Mouse (Mus musculus) hindbrain, embryonic 10.5 days (tissue): ENCODE measurements at regions not wholly inside any gene's neighbourhood (a gene's known extent, or its start where the extent isn't known, plus 50 kb on each side); places are given as distances from the start of the nearest gene placed in this dataset.

Experiments
- DNase-seq: peaks from one replicate; pipeline ENCODE4 v3.0.0-alpha.2; 2017; ENCODE audit warnings: low spot score
- H3K27ac ChIP-seq: fragments of 300-500 bp; sonication (generic); 2 replicates; pipeline ENCODE4 v1.5.1; 2016; ENCODE audit warnings: mild to moderate bottlenecking, moderate library complexity
- H3K27me3 ChIP-seq: fragments of 300-500 bp; sonication (generic); 2 replicates; pipeline ENCODE4 v1.6.1; 2016; ENCODE audit warnings: mild to moderate bottlenecking; ENCODE audit not compliant: poor library complexity, insufficient read depth, severe bottlenecking
- H3K36me3 ChIP-seq: fragments of 300-500 bp; sonication (generic); 2 replicates; pipeline ENCODE4 v1.6.1; 2016; ENCODE audit warnings: mild to moderate bottlenecking, moderate library complexity
- H3K4me1 ChIP-seq: fragments of 300-500 bp; sonication (generic); replicated peaks from 2 replicates; pipeline ENCODE4 v1.6.1; 2016; ENCODE audit warnings: mild to moderate bottlenecking
- H3K4me3 ChIP-seq: fragments of 300-500 bp; sonication (generic); 2 replicates; pipeline ENCODE4 v1.5.1; 2016; ENCODE audit warnings: mild to moderate bottlenecking, moderate library complexity
- H3K9me3 ChIP-seq: fragments of 300-500 bp; sonication (generic); 2 replicates; pipeline ENCODE4 v1.6.1; 2016; ENCODE audit warnings: mild to moderate bottlenecking, moderate library complexity
- WGBS: fragments of 180-500 bp; shearing (Covaris S2); methylation state at CpG from one replicate; pipeline ENCODE4 v1.1.7; 2016; 5-methylcytosine and 5-hydroxymethylcytosine counted together

- peaks cover 14% of the 10 kb centered on the region for H3K4me1 ChIP-seq
- H3K9me3 ChIP-seq: no peaks in the 10 kb centered on the region
- no peak for DNase-seq
- H3K36me3 ChIP-seq: no peaks in the 10 kb centered on the region
- H3K27ac ChIP-seq: no peak overlapping the region
- WGBS: 56% methylated on average over 3 of the region's 3 CpGs
- no peak overlapping the region for H3K4me3 ChIP-seq
- H3K27me3 ChIP-seq: 0 out of 2 replicates have a peak, but pooled peaks cover 4% of the 10 kb centered on the region
Measured at GRCm38 (mm10) chr6:84473171-84473570, 120.5 kb downstream of the Cyp26b1 start.

- 0 out of 2 replicates have a peak, but pooled peaks cover 4% of the 10 kb centered on the region for H3K27me3 ChIP-seq
- no peaks in the 10 kb centered on the region for H3K36me3 ChIP-seq
- H3K9me3 ChIP-seq: no peaks in the 10 kb centered on the region
- H3K4me3 ChIP-seq: no peak overlapping the region
- DNase-seq: no peak
- no peak overlapping the region for H3K27ac ChIP-seq
- WGBS: 27% methylated on average over 3 of the region's 3 CpGs
- H3K4me1 ChIP-seq: peaks cover 12% of the 10 kb centered on the region
Measured at GRCm38 (mm10) chr6:84472287-84472686, 121.4 kb downstream of the Cyp26b1 start.

- Histone ChIP-seq H3K36me3 (no peaks in the 10 kb centered on the region), H3K4me1 (no peaks in the 10 kb centered on the region), H3K27me3 (no peaks in the 10 kb centered on the region), H3K9me3 (no peaks in the 10 kb centered on the region), H3K4me3 (no peak overlapping the region), H3K27ac (no peak overlapping the region)
- WGBS: 91% methylated on average over 3 of the region's 3 CpGs
- no peak for DNase-seq
Measured at GRCm38 (mm10) chr6:84467319-84467718, 126.4 kb downstream of the Cyp26b1 start.

GRCm38 (mm10) chr6:84466223-84466622, 127.5 kb downstream of the Cyp26b1 start:
- WGBS: 74% methylated on average over 7 of the region's 7 CpGs
- Histone ChIP-seq H3K9me3 (no peaks in the 10 kb centered on the region), H3K4me3 (no peak overlapping the region), H3K27me3 (no peaks in the 10 kb centered on the region), H3K36me3 (no peaks in the 10 kb centered on the region), H3K4me1 (no peaks in the 10 kb centered on the region), H3K27ac (no peak overlapping the region)
- no peak for DNase-seq

- H3K9me3 ChIP-seq: no peaks in the 10 kb centered on the region
- H3K27ac ChIP-seq: no peak overlapping the region
- WGBS: 94% methylated on average over 5 of the region's 5 CpGs
Measured at GRCm38 (mm10) chr6:84465596-84465995, 128.1 kb downstream of the Cyp26b1 start.

GRCm38 (mm10) chr6:84463592-84464367, 129.9 kb downstream of the Cyp26b1 start:
- WGBS: 81% methylated on average over 7 of the region's 7 CpGs

More at GRCm38 (mm10) chr6:84465596-84465995, 128.1 kb downstream of the Cyp26b1 start:
- Histone ChIP-seq H3K36me3 (no peaks in the 10 kb centered on the region), H3K27me3 (no peaks in the 10 kb centered on the region), H3K4me3 (no peak overlapping the region), H3K4me1 (no peaks in the 10 kb centered on the region)
- no peak for DNase-seq

GRCm38 (mm10) chr6:84456803-84457202, 136.9 kb downstream of the Cyp26b1 start:
- Histone ChIP-seq H3K27me3 (no peaks in the 10 kb centered on the region), H3K4me3 (no peak overlapping the region)
- WGBS: 87% methylated on average over 3 of the region's 3 CpGs

More at GRCm38 (mm10) chr6:84463592-84464367, 129.9 kb downstream of the Cyp26b1 start:
- Histone ChIP-seq H3K4me3 (no peak overlapping the region), H3K9me3 (no peaks in the 10 kb centered on the region), H3K36me3 (no peaks in the 10 kb centered on the region), H3K27ac (no peak overlapping the region), H3K4me1 (no peaks in the 10 kb centered on the region), H3K27me3 (no peaks in the 10 kb centered on the region)
- DNase-seq: no peak

GRCm38 (mm10) chr6:84445093-84445492, 148.6 kb downstream of the Cyp26b1 start:
- no peaks in the 10 kb centered on the region for H3K9me3 ChIP-seq
- no peak overlapping the region for H3K27ac ChIP-seq
- no peak for DNase-seq
- H3K36me3 ChIP-seq: no peaks in the 10 kb centered on the region
- no peaks in the 10 kb centered on the region for H3K4me1 ChIP-seq
- no peaks in the 10 kb centered on the region for H3K27me3 ChIP-seq
- WGBS: 60% methylated on average over 4 of the region's 4 CpGs
- no peak overlapping the region for H3K4me3 ChIP-seq

More at GRCm38 (mm10) chr6:84456803-84457202, 136.9 kb downstream of the Cyp26b1 start:
- DNase-seq: no peak
- no peaks in the 10 kb centered on the region for H3K9me3 ChIP-seq
- no peaks in the 10 kb centered on the region for H3K4me1 ChIP-seq
- no peaks in the 10 kb centered on the region for H3K36me3 ChIP-seq
- H3K27ac ChIP-seq: no peak overlapping the region

- whole genome bisulfite sequencing: 95% methylated on average over 1 of the region's 1 CpGs
Measured at GRCm38 (mm10) chr6:84442667-84443066, 151.0 kb downstream of the Cyp26b1 start.

GRCm38 (mm10) chr6:84441721-84442480, 151.8 kb downstream of the Cyp26b1 start:
- WGBS: 79% methylated on average over 5 of the region's 5 CpGs
- no peaks in the 10 kb centered on the region for H3K27me3 ChIP-seq
- DNase-seq: no peak
- no peak overlapping the region for H3K27ac ChIP-seq
- H3K4me1 ChIP-seq: no peaks in the 10 kb centered on the region
- H3K36me3 ChIP-seq: no peaks in the 10 kb centered on the region
- no peak overlapping the region for H3K4me3 ChIP-seq
- no peaks in the 10 kb centered on the region for H3K9me3 ChIP-seq

More at GRCm38 (mm10) chr6:84442667-84443066, 151.0 kb downstream of the Cyp26b1 start:
- Histone ChIP-seq H3K4me3 (no peak overlapping the region), H3K36me3 (no peaks in the 10 kb centered on the region), H3K27me3 (no peaks in the 10 kb centered on the region), H3K4me1 (no peaks in the 10 kb centered on the region), H3K9me3 (no peaks in the 10 kb centered on the region), H3K27ac (no peak overlapping the region)
- no peak for DNase-seq

- Histone ChIP-seq H3K27me3 (no peaks in the 10 kb centered on the region), H3K9me3 (no peaks in the 10 kb centered on the region), H3K4me1 (peaks cover 10% of the 10 kb centered on the region), H3K4me3 (no peak overlapping the region), H3K36me3 (no peaks in the 10 kb centered on the region), H3K27ac (no peak overlapping the region)
- no peak for DNase-seq
- WGBS: 86% methylated on average over 1 of the region's 1 CpGs
Measured at GRCm38 (mm10) chr6:84436716-84437115, 157.0 kb downstream of the Cyp26b1 start.

GRCm38 (mm10) chr6:84434532-84434931, 159.2 kb downstream of the Cyp26b1 start:
- WGBS: 85% methylated on average over 6 of the region's 6 CpGs
- no peak for DNase-seq

GRCm38 (mm10) chr6:84431622-84431955, 162.1 kb downstream of the Cyp26b1 start:
- H3K4me3 ChIP-seq: no peak overlapping the region
- H3K36me3 ChIP-seq: no peaks in the 10 kb centered on the region
- WGBS: 71% methylated on average over 2 of the region's 2 CpGs
- peaks cover 23% of the 10 kb centered on the region for H3K4me1 ChIP-seq
- no peak for DNase-seq
- no peaks in the 10 kb centered on the region for H3K9me3 ChIP-seq
- peak overlapping the region; percentile 60 for H3K27ac ChIP-seq
- no peaks in the 10 kb centered on the region for H3K27me3 ChIP-seq

More at GRCm38 (mm10) chr6:84434532-84434931, 159.2 kb downstream of the Cyp26b1 start:
- Histone ChIP-seq H3K9me3 (no peaks in the 10 kb centered on the region), H3K4me3 (no peak overlapping the region), H3K4me1 (peaks cover 23% of the 10 kb centered on the region), H3K27ac (no peak overlapping the region), H3K27me3 (no peaks in the 10 kb centered on the region), H3K36me3 (no peaks in the 10 kb centered on the region)
